Mouse (Mus musculus) lung, embryonic 14.5 days (tissue): ENCODE results near the gene Magix. TPM values are rescaled to one million over a fixed set of nuclear protein-coding genes. Genes with fewer than 3 reads are reported as not detected.

Experiments used
- ATAC-seq: fragments of 200-750 bp; cut with Nextera tagmentation; 2 replicates; pipeline ENCODE4 v1.8.0; 2017; ENCODE audit warnings: mild to moderate bottlenecking, moderate TSS enrichment, moderate library complexity; ENCODE audit not compliant: insufficient read depth
- DNase-seq: peaks from one replicate; pipeline ENCODE4 v3.0.0-alpha.2; 2015
- H3K27ac ChIP-seq: fragments of 300-500 bp; sonication (generic); 2 replicates; pipeline ENCODE4 v1.5.1; 2014; ENCODE audit warnings: low read depth, mild to moderate bottlenecking, moderate library complexity
- H3K27me3 ChIP-seq: fragments of 300-500 bp; sonication (generic); 2 replicates; pipeline ENCODE4 v1.6.1; 2014; ENCODE audit warnings: low read length, control low read depth; ENCODE audit not compliant: insufficient read depth
- H3K36me3 ChIP-seq: fragments of 300-500 bp; sonication (generic); 2 replicates; pipeline ENCODE4 v1.6.1; 2014; ENCODE audit warnings: control low read depth; ENCODE audit not compliant: insufficient read depth
- H3K4me1 ChIP-seq: fragments of 300-500 bp; sonication (generic); 2 replicates; pipeline ENCODE4 v1.6.1; 2014; ENCODE audit warnings: antibody characterized with exemption, control low read depth; ENCODE audit not compliant: insufficient read depth
- H3K4me2 ChIP-seq: fragments of 300-500 bp; sonication (generic); 2 replicates; pipeline ENCODE4 v1.6.1; 2014; ENCODE audit warnings: mild to moderate bottlenecking
- H3K4me3 ChIP-seq: fragments of 300-500 bp; sonication (generic); 2 replicates; pipeline ENCODE4 v1.5.1; 2014; ENCODE audit warnings: low read depth, low read length
- H3K9ac ChIP-seq: fragments of 300-500 bp; sonication (generic); 2 replicates; pipeline ENCODE4 v1.6.1; 2014
- H3K9me3 ChIP-seq: fragments of 300-500 bp; sonication (generic); 2 replicates; pipeline ENCODE4 v1.6.1; 2016; ENCODE audit warnings: low read depth, low read length, control low read depth
- CTCF ChIP-seq: IDR thresholded peaks from 2 replicates; pipeline ENCODE4 v1.5.1; 2016; ENCODE audit warnings: antibody characterized with exemption, low read depth
- WGBS: fragments of 180-500 bp; shearing (Covaris S2); extraction: QIAGEN DNeasy Blood & Tissue Kit; methylation state at CpG from one replicate; pipeline ENCODE4 v1.1.7; 2014; 5-methylcytosine and 5-hydroxymethylcytosine counted together
- polyA plus RNA-seq: library from polyadenylated mRNA; unstranded; fragments of >200 nt; fragmentation: Nextera tagmentation; extraction: Ambion mirVana; gene quantifications from 2 replicates; pipeline ENCODE4 v1.2.1, GENCODE M21; 2014

The Magix gene
- polyA plus RNA-seq, 1 experiment from 2014 or later, result 0.13 TPM

DNA sequence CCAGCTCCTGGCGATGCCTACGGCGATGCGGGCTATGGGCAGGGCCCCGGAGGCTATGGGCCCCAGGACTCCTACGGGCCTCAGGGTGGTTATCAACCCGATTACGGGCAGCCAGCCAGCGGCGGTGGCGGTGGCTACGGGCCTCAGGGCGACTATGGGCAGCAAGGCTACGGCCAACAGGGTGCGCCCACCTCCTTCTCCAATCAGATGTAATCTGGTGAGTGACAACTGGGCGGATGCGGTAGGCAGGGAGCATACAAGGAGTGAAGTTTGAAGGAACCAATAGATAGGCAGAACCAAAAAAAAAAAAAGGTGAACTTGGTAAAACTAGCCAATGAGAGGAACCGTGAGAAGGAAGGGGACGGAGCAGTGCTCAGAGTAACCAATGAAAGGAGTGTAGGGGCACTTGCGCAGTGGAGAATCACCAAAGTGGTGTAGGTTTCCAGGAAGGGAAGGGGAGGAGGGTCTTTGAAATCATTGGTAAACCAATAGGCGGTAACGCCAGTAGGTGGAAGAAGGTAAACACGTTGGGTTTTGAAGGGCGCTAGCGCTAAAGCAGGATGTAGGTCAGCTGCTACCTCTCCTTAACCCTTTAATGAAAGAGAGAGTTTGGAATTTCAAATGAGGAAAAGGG is 32.3 kb downstream of the Magix start:
- peak overlapping the region; percentile 65 for H3K4me2 ChIP-seq
- H3K36me3 ChIP-seq, result no peaks in the 10 kb centered on the region
- peak; percentile 89 for DNase-seq
- H3K4me3 ChIP-seq, result peak overlapping the region; percentile 44
- H3K4me1 ChIP-seq, result no peaks in the 10 kb centered on the region
- TF ChIP-seq CTCF, result no peak; the same call in 1 of the 2 replicates
- H3K9me3 ChIP-seq, result no peaks in the 10 kb centered on the region
- peak overlapping the region; percentile 65 for H3K27ac ChIP-seq
- peak overlapping the region; percentile 67 for H3K9ac ChIP-seq
- 12% methylated on average over 25 of the region's 25 CpGs for WGBS
- H3K27me3 ChIP-seq, result no peaks in the 10 kb centered on the region
- peak; percentile 98 for ATAC-seq

DNA sequence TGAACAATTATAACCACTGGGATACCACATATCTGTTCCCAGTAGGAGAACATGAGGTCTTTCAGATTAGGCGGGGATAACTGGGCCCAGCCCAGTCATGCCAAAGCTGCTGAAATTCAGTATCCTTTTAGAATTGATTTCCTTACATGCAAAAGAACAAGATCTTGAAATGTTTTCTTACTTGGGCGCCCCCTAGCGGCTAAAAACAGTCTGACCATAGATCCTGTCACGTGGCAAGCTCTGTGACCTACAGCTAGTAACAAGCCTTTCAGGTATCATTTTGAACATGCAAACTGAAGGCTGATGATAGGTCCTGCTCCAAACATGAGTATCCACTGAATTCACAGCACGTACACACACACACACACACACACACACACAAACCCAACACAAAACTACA is 35.7 kb downstream of the Magix start:
- TF ChIP-seq CTCF, result peak; percentile 73
- no peak overlapping the region for H3K4me3 ChIP-seq
- no peak overlapping the region for H3K9ac ChIP-seq
- DNase-seq (peak; percentile 90), ATAC-seq (no peak)
- H3K27ac ChIP-seq, result no peak overlapping the region
- H3K4me1 ChIP-seq, result no peaks in the 10 kb centered on the region
- no peaks in the 10 kb centered on the region for H3K9me3 ChIP-seq
- no peaks in the 10 kb centered on the region for H3K27me3 ChIP-seq
- 11% methylated on average over 5 of the region's 5 CpGs for WGBS
- H3K4me2 ChIP-seq, result no peak overlapping the region
- H3K36me3 ChIP-seq, result no peaks in the 10 kb centered on the region

DNA sequence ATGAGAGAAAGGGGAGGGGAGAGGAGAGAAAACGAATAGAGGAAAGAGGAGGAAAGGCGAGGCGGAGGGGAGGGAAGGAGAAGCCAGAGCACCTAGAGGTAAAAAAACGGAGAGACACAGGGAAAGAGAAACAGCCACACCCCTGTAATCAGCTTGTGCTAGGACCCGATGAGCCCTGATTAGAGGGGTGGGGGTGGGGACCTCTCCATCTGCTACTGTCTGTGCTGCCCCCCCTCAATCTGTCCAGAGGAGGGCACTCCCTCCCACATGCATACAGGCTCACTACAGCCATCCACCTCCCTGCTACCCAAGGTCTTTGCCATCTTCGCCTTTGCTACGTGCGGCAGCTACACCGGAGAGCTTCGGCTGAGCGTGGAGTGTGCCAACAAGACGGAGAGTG is 40.3 kb downstream of the Magix start:
- no peak overlapping the region for H3K9ac ChIP-seq
- H3K4me1 ChIP-seq, result no peaks in the 10 kb centered on the region
- H3K4me3 ChIP-seq, result no peak overlapping the region
- no peak overlapping the region for H3K4me2 ChIP-seq
- TF ChIP-seq CTCF, result no peak
- no peaks in the 10 kb centered on the region for H3K9me3 ChIP-seq
- WGBS, result 22% methylated on average over 12 of the region's 12 CpGs
- no peaks in the 10 kb centered on the region for H3K36me3 ChIP-seq
- ATAC-seq, result no peak
- DNase-seq, result no peak
- no peak overlapping the region for H3K27ac ChIP-seq
- H3K27me3 ChIP-seq, result no peaks in the 10 kb centered on the region

DNA sequence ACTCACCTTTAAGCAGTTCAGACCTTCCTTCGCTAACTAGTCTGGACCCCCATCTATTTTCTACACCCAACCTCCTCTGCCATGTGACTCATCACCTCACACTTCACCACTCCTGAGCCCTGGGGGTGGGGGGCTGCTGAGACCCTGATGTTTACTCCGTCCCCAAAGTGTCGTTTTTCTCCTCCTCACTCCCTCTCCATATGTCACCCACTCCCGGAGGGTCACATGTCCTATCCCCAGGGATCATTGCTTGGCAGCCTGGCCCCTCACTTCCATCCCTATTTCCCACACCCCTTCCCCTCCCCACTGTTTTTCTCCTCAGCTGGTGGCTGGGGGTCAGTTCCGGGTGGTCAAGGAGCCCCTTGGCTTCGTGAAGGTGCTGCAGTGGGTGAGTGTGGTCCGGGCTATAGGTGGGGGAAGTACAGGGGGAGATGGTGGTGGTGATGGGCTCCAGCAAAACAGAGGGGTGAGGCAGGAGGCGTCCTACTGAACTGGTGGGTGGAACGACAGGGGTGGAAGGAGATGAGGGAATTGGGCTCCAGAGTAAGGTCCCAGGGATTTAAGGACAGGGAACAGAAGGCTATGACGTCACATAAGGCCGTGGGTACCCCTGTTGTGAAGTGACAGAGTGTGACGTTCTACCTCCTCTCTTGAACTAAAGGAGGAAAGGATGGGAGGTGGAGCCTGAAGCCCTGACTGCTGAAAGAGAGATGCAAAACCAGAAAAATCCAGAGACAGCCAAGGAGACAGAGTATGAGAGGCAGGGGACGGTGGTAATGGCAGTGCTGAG is 41.3 kb downstream of the Magix start:
- DNase-seq (no peak), ATAC-seq (no peak)
- no peak overlapping the region; the same call in 1 of the 2 replicates for H3K4me2 ChIP-seq
- H3K27ac ChIP-seq, result no peak overlapping the region
- H3K36me3 ChIP-seq, result no peaks in the 10 kb centered on the region
- H3K9ac ChIP-seq, result no peak overlapping the region
- no peak overlapping the region for H3K4me3 ChIP-seq
- no peaks in the 10 kb centered on the region for H3K4me1 ChIP-seq
- 20% methylated on average over 13 of the region's 13 CpGs for WGBS
- H3K9me3 ChIP-seq, result no peaks in the 10 kb centered on the region
- no peak for TF ChIP-seq CTCF
- no peaks in the 10 kb centered on the region for H3K27me3 ChIP-seq

DNA sequence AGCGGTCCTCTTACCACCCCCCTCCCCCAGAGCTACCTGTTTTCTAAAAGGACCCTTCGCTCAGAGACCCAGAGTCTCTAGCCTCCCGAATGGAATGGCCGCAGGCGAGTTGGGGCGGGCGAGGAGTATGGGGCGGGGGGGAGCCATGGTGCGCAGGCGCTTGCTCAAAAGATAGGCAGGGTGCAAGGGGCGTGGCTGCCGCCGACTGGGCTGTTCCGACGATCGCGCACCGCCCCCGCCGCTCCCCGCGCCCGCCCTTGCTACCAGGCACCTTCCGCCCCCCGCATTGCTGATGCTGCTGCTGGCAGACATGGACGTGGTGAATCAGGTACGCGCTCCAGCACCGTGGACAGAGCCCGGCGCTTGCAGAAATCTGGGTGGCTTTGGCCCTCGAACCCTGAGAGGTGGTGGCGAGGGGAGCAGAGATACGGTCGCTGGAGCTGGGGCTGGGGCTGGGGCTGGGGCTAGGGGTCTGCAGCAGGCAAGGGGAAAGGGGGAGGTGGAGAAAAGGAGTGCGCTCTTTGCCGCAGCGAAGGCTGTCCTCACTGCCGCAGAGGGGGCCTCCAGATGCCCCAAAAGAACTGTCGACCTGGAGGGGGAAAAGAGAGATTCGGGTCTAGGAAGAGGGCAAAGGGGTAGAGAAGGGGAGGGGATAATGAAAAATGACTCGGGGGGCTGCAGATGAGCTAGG is 42.5 kb downstream of the Magix start, which contains the start of gene Syp:
TSS of gene Syp (plus strand) at position 71 of the 691 bp plus-strand sequence.
- Histone ChIP-seq H3K36me3 (no peaks in the 10 kb centered on the region), H3K4me3 (peak within 1 kb of the TSS; percentile 27), H3K9me3 (no peaks in the 10 kb centered on the region), H3K4me1 (no peaks in the 10 kb centered on the region), H3K27me3 (no peaks in the 10 kb centered on the region), H3K4me2 (peak within 1 kb of the TSS; percentile 52), H3K27ac (no peak within 1 kb of the TSS), H3K9ac (no peak within 1 kb of the TSS)
- 9% methylated on average over 38 of the region's 42 CpGs for WGBS
- ATAC-seq (peak; percentile 78), DNase-seq (peak; percentile 83)
- TF ChIP-seq CTCF, result no peak

DNA sequence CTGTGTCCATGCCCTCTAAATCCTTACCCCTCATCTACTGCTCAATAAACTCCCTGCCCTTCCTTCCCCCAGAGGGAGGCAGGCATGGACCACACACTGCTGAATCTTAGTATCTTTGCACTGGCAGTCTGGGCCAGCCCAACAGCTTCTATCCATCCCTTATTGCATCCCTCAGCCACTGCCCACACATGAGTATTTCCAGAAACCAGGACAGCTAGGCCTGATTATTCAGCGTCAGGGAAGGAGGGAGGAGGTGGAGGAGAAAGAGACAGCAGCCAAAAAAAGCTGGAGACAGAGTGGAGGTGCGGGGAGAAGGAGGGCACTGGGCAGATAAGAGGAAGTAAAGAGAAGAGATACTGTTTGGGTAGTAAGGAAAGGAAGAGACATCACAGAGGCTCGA is 46.0 kb downstream of the Magix start:
- 72% methylated on average over 3 of the region's 3 CpGs for WGBS
- TF ChIP-seq CTCF, result no peak
- no peaks in the 10 kb centered on the region for H3K27me3 ChIP-seq
- H3K27ac ChIP-seq, result no peak overlapping the region
- no peak overlapping the region for H3K4me2 ChIP-seq
- no peak overlapping the region for H3K4me3 ChIP-seq
- no peak for DNase-seq
- no peaks in the 10 kb centered on the region for H3K4me1 ChIP-seq
- H3K36me3 ChIP-seq, result no peaks in the 10 kb centered on the region
- no peak for ATAC-seq
- no peak overlapping the region for H3K9ac ChIP-seq
- H3K9me3 ChIP-seq, result no peaks in the 10 kb centered on the region

DNA sequence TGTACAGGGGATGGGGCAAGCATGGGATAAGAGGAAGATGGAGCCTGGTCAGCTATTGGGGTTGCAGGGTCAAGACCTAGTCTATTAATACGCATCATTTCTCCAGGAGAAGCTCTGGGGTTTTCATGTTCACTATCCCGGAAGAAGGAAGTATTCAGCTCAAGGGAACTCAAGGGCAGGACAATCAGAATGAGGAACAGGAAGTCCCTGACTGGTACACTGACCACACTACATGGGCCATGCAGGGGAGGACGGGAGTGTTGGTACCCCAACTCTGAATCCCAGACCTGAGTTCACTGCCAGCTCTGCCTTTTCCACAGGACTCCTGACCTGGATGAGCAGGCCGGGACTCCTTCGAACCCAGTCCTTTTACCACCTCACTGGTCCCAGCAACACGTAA is 48.5 kb downstream of the Magix start:
- no peak for DNase-seq
- no peak for ATAC-seq
- no peaks in the 10 kb centered on the region for H3K27me3 ChIP-seq
- no peak overlapping the region for H3K9ac ChIP-seq
- no peaks in the 10 kb centered on the region for H3K4me1 ChIP-seq
- no peak overlapping the region for H3K4me3 ChIP-seq
- 83% methylated on average over 6 of the region's 6 CpGs for WGBS
- no peak overlapping the region for H3K4me2 ChIP-seq
- no peak for TF ChIP-seq CTCF
- H3K27ac ChIP-seq, result no peak overlapping the region
- no peaks in the 10 kb centered on the region for H3K9me3 ChIP-seq
- no peaks in the 10 kb centered on the region for H3K36me3 ChIP-seq

Other genes with a start within 250 kb of the Magix start
- gene Foxp3, start 107.6 kb downstream of the Magix start, polyA plus RNA-seq, result 0.19 TPM in 1 of 2 replicates, not detected in the other
- 1.4 and 1.5 TPM in 2 replicates for gene Ppp1r3f, start 107.0 kb downstream of the Magix start, polyA plus RNA-seq
- 26.4 and 28.6 TPM in 2 replicates for gene Ccdc22, start 75.7 kb downstream of the Magix start, polyA plus RNA-seq
- gene Cacna1f, start 74.2 kb downstream of the Magix start, polyA plus RNA-seq, result 0.05 TPM in 1 of 2 replicates, not detected in the other
- 0.88 and 0.97 TPM in 2 replicates for gene Syp, start 42.8 kb downstream of the Magix start, polyA plus RNA-seq
- gene Prickle3, start 24.0 kb downstream of the Magix start, polyA plus RNA-seq, result 8.3 and 8.6 TPM in 2 replicates
- gene Plp2, start 9.9 kb downstream of the Magix start, polyA plus RNA-seq, result 185 and 188 TPM in 2 replicates
- gene Gpkow, start 15.9 kb upstream of the Magix start, polyA plus RNA-seq, result 46.6 and 46.9 TPM in 2 replicates
- 32.1 and 32.8 TPM in 2 replicates for gene Wdr45, start 33.1 kb upstream of the Magix start, polyA plus RNA-seq
- gene Gm45208, start 41.0 kb upstream of the Magix start, polyA plus RNA-seq, result 0.49 and 1.1 TPM in 2 replicates
- gene Praf2, start 47.2 kb upstream of the Magix start, polyA plus RNA-seq, result 71.2 and 71.8 TPM in 2 replicates
- gene Ccdc120, start 69.7 kb upstream of the Magix start, polyA plus RNA-seq, result 22.7 and 25.3 TPM in 2 replicates
- 21.7 and 22.5 TPM in 2 replicates for gene Tfe3, start 81.3 kb upstream of the Magix start, polyA plus RNA-seq
- 30.7 and 34.1 TPM in 2 replicates for gene Gripap1, start 108.5 kb upstream of the Magix start, polyA plus RNA-seq
- 1.6 and 2.0 TPM in 2 replicates for gene Kcnd1, start 141.0 kb upstream of the Magix start, polyA plus RNA-seq
- 29.9 and 31.7 TPM in 2 replicates for gene Otud5, start 160.1 kb upstream of the Magix start, polyA plus RNA-seq
- gene Pim2, start 197.0 kb upstream of the Magix start, polyA plus RNA-seq, result 6.6 and 6.9 TPM in 2 replicates
- 13.7 and 15.3 TPM in 2 replicates for gene Slc35a2, start 202.8 kb upstream of the Magix start, polyA plus RNA-seq
- gene Pqbp1, start 218.0 kb upstream of the Magix start, polyA plus RNA-seq, result 96.0 and 101 TPM in 2 replicates
- gene Timm17b, start 218.1 kb upstream of the Magix start, polyA plus RNA-seq, result 160 and 174 TPM in 2 replicates
- not detected in 2 replicates for gene Gm10491, start 226.6 kb upstream of the Magix start, polyA plus RNA-seq
- gene Gm10490, start 228.3 kb upstream of the Magix start, polyA plus RNA-seq, result not detected in 2 replicates
- 0.66 and 0.76 TPM in 2 replicates for gene Pcsk1n, start 238.6 kb upstream of the Magix start, polyA plus RNA-seq
- gene Eras, start 247.4 kb upstream of the Magix start, polyA plus RNA-seq, result not detected in 2 replicates